Mouse (Mus musculus): ENCODE measurements around the gene Hapln2. TPM values are rescaled to one million over a fixed set of nuclear protein-coding genes. Genes with fewer than 3 reads are reported as not detected.

Gene Hapln2
- total and polyA plus RNA-seq, 3 experiments = not detected

- TF ChIP-seq ETS1 (conservative IDR thresholded peaks at IDR 0.05; ENCODE audit: low read depth, low read length) (0 out of 2 replicates have a peak, but pooled peaks have one; percentile 18), CTCF (conservative IDR thresholded peaks at IDR 0.05 in 1 of 2, IDR thresholded peaks at IDR 0.05 in 1 of 2; ENCODE audit: low read depth in 2 of 2, low read length in 2 of 2) (no peak), NRF1 (IDR thresholded peaks at IDR 0.05; ENCODE audit: low read depth, low read length) (peak; percentile 60), EP300 (IDR thresholded peaks at IDR 0.05; ENCODE audit: low read length) (no peak), IRF4 (IDR thresholded peaks at IDR 0.05; ENCODE audit: low read depth, low read length) (no peak), JUN (IDR thresholded peaks at IDR 0.05; ENCODE audit: insufficient read depth, low read depth, low read length) (no peak), MAZ (IDR thresholded peaks at IDR 0.05; ENCODE audit: low read depth, low read length) (no peak), KAT2A (IDR thresholded peaks at IDR 0.05; ENCODE audit: insufficient replicate concordance, low read length) (peak; percentile 76; the same call in 1 of the 2 replicates), ELF1 (IDR thresholded peaks at IDR 0.05; ENCODE audit: low read depth, low read length) (peak; percentile 95), MAX (IDR thresholded peaks at IDR 0.05; ENCODE audit: low read length) (peak; percentile 100), MAFK (IDR thresholded peaks at IDR 0.05; ENCODE audit: insufficient replicate concordance, low read length) (no peak), RAD21 (IDR thresholded peaks at IDR 0.05; ENCODE audit: low read depth, low read length) (no peak), TBP (conservative IDR thresholded peaks at IDR 0.05; ENCODE audit: low read depth, low read length) (peak; percentile 92), USF2 (conservative IDR thresholded peaks at IDR 0.05; ENCODE audit: low read depth, low read length) (no peak), CHD1 (IDR thresholded peaks at IDR 0.05; ENCODE audit: low read depth, low read length) (no peak)
Measured at GRCm38 (mm10) chr3:88042661-88043421, 15.5 kb upstream of the Hapln2 start, which contains the start of gene Gpatch4 (continued).

DNA sequence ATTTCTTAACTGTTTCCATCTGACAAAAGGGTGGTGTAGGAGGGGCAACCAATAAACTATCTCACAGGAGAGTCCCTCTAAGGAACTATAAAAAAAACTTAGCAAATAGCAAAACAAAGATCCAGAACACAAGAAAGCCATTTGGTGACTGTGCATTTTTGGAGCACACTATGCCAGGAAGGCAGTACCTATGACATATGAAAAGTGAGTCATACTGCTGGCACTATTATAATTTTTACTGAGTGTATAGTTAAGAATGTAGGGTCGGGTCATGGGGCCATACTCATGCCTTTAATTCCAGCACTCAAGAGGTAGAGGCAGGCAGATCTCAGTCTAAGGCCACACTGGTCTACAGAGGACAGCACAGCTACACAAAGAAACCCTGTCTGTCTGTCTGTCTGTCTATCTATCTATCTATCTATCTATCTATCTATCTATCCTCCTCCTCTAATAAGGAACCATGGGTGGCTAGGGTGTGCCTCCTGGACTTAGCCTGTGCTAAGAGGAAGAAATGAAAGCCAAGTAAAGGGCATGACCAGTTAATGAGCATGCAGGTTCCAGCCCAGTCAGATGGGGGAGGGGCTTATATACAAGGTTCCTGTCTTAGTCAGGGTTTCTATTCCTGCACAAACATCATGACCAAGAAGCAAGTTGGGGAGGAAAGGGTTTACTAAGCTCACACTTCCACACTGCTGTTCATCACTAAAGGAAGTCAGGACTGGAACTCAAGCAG, 8.3 kb upstream of the Hapln2 start:
- Histone ChIP-seq H3K79me2 (replicated peaks; ENCODE audit: control insufficient read depth, extremely low read depth, insufficient read depth, poor library complexity, severe bottlenecking) (no peaks in the 10 kb centered on the region), H3K4me2 (ENCODE audit: insufficient read depth, low read depth, poor library complexity, severe bottlenecking) (no peak overlapping the region; the same call in 1 of the 2 replicates), H3K27ac (ENCODE audit: insufficient read depth, low read depth) (no peak overlapping the region), H3K36me3 (replicated peaks in 1 of 2; ENCODE audit: control insufficient read depth in 1 of 2, insufficient read depth in 1 of 2, low read length in 1 of 2) (no peaks in the 10 kb centered on the region), H3K4me3 (replicated peaks in 1 of 3; ENCODE audit: low read depth in 2 of 3, low read length in 2 of 3, poor library complexity in 1 of 3) (no peak overlapping the region), H3K9ac (ENCODE audit: insufficient read depth, low read depth) (no peak overlapping the region), H3K9me3 (replicated peaks; ENCODE audit: low read length) (peaks cover 4% of the 10 kb centered on the region), H3K27me3 (replicated peaks) (peaks cover 42% of the 10 kb centered on the region), H3K4me1 (ENCODE audit: control insufficient read depth in 1 of 2, insufficient read depth in 2 of 2) (peaks cover 8 to 18% of the 10 kb centered on the region in 2 experiments; a peak in 3 of 4 replicates)
- dilution Hi-C loops (cut with MboI; ENCODE audit: extremely low pct_ligation_motif_present, extremely low pct_unique_long_range_greater_than_20kb, low sequenced_read_pairs) (no loop called here), in situ Hi-C loops (cut with MboI; ENCODE audit: low pct_ligation_motif_present, low pct_unique_long_range_greater_than_20kb, low sequenced_read_pairs) (no loop called here)
- peak; percentile 52 for DNase-seq (ENCODE audit: extremely low read depth)
- TF ChIP-seq TBP (conservative IDR thresholded peaks at IDR 0.05; ENCODE audit: low read depth, low read length) = 0 out of 2 replicates have a peak, but pooled peaks have one; percentile 37
- no peak for TF ChIP-seq RAD21 (IDR thresholded peaks at IDR 0.05; ENCODE audit: low read depth, low read length)
- no peak for TF ChIP-seq ZNF384 (IDR thresholded peaks at IDR 0.05; ENCODE audit: low read depth, low read length)
- 0 out of 2 replicates have a peak, but pooled peaks have one; percentile 23 for TF ChIP-seq ELF1 (IDR thresholded peaks at IDR 0.05; ENCODE audit: low read depth, low read length)
- TF ChIP-seq HCFC1 (IDR thresholded peaks at IDR 0.05; ENCODE audit: low read depth, low read length) = no peak

Data from CH12.LX (cell line).